Mouse (Mus musculus): ENCODE results near the gene Svop. TPM values are rescaled to one million over a fixed set of nuclear protein-coding genes. Genes with fewer than 3 reads are reported as not detected.

Svop gene
- total RNA-seq (2021), result 100 to 1,000 TPM; 172 to 190 TPM
- long read RNA-seq, experiment 1, transcript Svop-201 (16 exons, 3,379 nt), result major isoform, 257 of 302 reads
- long read RNA-seq, experiment 1, partial matches to known transcripts, result 13 of 302 reads
- long read RNA-seq, experiment 1, other reads (novel, unspliced or antisense), result 32 of 302 reads
- long read RNA-seq, experiment 2, transcript Svop-201 (16 exons, 3,379 nt), result major isoform, 180 of 217 reads
- long read RNA-seq, experiment 2, partial matches to known transcripts, result 17 of 217 reads
- long read RNA-seq, experiment 2, other reads (novel, unspliced or antisense), result 20 of 217 reads

DNA sequence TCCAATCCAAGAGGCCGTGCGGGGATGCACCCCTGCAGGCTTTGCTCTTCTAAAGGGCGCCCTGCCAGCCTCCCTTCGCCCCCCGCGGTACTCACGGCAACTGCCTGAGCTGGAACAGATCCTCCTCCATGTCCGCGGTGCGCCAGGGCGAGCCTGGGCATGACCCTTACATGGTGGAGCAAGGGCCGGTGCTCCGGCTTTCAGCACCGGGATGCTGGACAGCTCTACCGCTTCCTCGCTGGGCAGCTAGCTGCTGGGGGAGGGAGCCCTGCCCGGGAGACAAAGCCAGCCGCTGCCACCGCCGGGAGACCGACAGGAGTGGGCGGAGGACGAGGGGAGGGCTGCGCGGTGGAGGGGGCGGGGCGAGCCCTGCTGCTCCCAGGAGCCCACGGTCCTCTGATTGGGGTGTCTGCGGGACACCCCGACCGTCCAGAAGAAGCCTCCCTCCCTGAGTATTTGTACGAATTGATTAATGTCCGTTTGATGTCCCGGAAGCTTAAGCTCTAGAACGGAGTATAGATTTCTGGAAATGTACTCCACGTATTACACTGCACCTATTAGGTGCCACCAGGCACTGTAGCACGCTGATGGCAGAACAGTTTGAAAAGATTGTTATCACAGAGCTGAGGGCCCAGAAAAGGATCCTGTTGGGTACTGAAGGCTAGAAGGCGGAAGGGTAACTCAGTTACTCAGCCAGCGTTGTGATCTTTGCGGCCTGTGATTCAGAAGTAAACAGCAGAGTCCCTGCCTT, at the start of gene Svop:
Svop (minus strand) TSS at position 514 of the 751 bp plus-strand sequence.
- TF ChIP-seq CTCF (IDR thresholded peaks at IDR 0.05), result no peak
- H3K27ac ChIP-seq, result peak within 1 kb of the TSS; percentile 99
- DNase-seq (ENCODE audit: extremely low spot score in 1 of 2, low spot score in 2 of 2), result peak; percentile 81 to 82
- peak within 1 kb of the TSS; percentile 79 for H3K4me3 ChIP-seq
- intact Hi-C loops (cut with DNase I), result loop anchor here (5.0 kb wide), 1 partner anchor 36 kb away; the partner anchor contains the start of gene Alkbh2

GRCm38 (mm10) chr5:114139175-114139574, 47.8 kb upstream of the Svop start:
- intact Hi-C loops (cut with DNase I), result no loop called here
- H3K27ac ChIP-seq, result peak overlapping the region; percentile 54
- H3K4me3 ChIP-seq, result no peak overlapping the region
- no peak for TF ChIP-seq CTCF (IDR thresholded peaks at IDR 0.05)
- DNase-seq (ENCODE audit: extremely low spot score in 1 of 2, low spot score in 2 of 2), result peak; percentile 56 to 75

DNA sequence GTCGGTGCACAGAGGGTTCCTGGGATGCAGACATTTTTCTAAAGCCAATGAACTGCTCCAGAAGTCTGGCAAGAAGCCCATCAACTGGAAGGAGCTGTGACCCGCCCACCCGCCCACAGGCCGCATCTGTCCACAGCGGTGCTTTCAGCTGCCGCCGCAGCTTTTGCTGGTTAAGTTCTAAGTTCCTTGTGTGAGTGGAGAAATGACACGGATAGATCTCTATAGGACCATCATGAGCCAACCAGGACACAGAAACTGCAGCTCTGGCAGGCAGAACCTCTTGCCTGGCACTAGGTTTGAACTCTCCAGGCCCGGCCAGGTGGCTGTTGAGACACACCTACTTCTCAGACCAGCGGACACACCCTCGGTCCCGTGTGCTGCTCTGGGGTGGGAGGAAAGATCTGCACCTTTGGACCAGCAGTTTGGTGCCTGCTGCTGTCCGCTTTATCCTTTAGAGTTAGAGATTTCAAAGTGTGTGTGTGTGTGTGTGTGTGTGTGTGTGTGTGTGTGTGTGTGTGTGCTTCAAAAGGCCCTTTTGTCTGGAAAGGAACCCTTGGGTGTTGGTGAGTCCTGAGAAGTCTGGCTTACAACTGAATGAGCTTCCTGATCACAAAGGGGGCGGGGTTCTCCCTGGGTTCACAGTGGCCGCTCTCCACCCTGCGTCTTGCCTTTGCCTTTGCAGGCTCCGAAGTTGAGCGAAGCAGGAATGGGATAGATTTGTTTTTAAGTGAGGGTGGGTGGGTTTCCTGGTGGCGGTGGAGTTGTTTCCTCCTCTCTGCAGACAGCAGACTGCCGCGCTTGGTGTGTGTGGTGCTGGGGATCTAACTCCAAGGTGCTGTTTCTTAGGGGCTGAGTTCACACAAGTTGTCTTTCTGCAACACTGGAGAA, 47.2 kb upstream of the Svop start:
- Histone ChIP-seq H3K27ac (peak overlapping the region; percentile 54), H3K4me3 (no peak overlapping the region)
- intact Hi-C loops (cut with DNase I), result no loop called here
- DNase-seq (ENCODE audit: extremely low spot score in 1 of 2, low spot score in 2 of 2), result no peak
- TF ChIP-seq CTCF (IDR thresholded peaks at IDR 0.05), result no peak

- no peak for TF ChIP-seq CTCF (IDR thresholded peaks at IDR 0.05)
- H3K4me3 ChIP-seq, result no peak overlapping the region
- intact Hi-C loops (cut with DNase I), result no loop called here
- no peak overlapping the region for H3K27ac ChIP-seq
- DNase-seq (ENCODE audit: extremely low spot score in 1 of 2, low spot score in 2 of 2), result no peak
These were observed 46.3 kb upstream of the Svop start for GRCm38 (mm10) chr5:114137481-114138276.

DNA sequence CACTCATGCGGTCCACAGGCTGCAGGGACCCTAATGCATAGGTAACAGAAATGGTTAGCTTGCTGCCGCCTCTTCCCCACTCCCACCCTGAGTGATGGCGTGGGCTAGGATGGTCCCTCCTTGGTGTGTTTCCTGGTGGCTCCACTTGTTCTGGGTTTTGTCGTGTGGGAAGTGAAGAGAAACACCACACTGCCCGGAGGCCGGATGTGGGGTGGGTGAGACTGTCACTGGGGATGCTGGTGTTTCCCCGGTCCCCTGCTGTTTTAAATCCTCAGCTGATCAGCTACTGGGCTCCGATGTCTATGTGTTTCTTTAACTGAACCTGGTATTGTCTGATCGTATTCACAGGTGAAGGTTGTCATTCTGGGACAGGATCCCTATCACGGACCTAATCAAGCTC, 44.1 kb upstream of the Svop start:
- no peak for TF ChIP-seq CTCF (IDR thresholded peaks at IDR 0.05)
- Histone ChIP-seq H3K4me3 (no peak overlapping the region), H3K27ac (no peak overlapping the region)
- no peak for DNase-seq (ENCODE audit: extremely low spot score in 1 of 2, low spot score in 2 of 2)
- intact Hi-C loops (cut with DNase I), result loop anchor here (2.0 kb wide), 1 partner anchor 171 kb away; no protein-coding TSS in a partner anchor

DNA sequence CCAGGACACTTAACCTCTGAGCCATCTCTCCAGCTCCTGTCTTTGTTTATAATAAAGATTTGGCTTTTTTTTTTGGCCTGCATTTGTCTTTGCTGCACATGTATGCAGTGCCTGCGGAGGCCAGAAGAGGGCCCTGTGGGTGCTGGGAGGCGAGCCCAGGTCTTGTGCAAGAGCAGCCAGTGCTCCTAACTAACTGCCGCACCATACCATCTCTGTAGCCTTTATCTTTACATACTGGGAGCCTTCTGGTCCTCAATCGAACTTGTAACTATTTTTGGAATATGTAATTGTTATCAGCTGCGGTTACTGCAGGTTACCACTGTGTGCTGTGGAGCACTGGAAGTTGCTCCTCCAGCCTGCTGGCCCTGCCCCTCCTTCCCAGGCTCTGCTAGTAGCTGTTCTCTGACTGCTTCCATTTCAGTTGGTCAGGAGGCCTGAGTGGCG, 42.7 kb upstream of the Svop start:
- H3K4me3 ChIP-seq, result no peak overlapping the region
- no peak for DNase-seq (ENCODE audit: extremely low spot score in 1 of 2, low spot score in 2 of 2)
- TF ChIP-seq CTCF (IDR thresholded peaks at IDR 0.05), result peak; percentile 68
- H3K27ac ChIP-seq, result no peak overlapping the region
- intact Hi-C loops (cut with DNase I), result loop anchor here (2.0 to 5.0 kb wide), 2 partner anchors 82 to 173 kb away; no protein-coding TSS in a partner anchor

GRCm38 (mm10) chr5:114132841-114133240, 41.5 kb upstream of the Svop start:
- H3K4me3 ChIP-seq, result no peak overlapping the region
- H3K27ac ChIP-seq, result no peak overlapping the region
- intact Hi-C loops (cut with DNase I), result loop anchor here (5.0 kb wide), 1 partner anchor 81 kb away; no protein-coding TSS in a partner anchor
- no peak for DNase-seq (ENCODE audit: extremely low spot score in 1 of 2, low spot score in 2 of 2)
- no peak for TF ChIP-seq CTCF (IDR thresholded peaks at IDR 0.05)

DNA sequence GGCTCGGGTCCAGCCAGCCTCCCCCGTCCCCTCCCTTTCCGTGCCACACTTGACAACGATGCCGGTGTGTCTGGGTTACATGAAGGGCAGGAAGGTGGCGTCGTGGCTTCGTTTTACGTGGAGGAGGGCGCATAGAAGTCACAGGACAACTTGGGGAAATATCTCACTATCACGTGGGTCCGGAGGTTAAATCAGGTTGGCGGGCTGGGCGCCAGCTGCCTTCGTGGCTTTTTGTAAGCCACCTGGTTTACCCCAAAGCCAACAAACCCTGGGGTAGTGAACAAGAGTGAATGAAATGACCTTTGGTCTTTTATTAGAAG, 40.1 kb upstream of the Svop start:
- peak overlapping the region; percentile 76 for H3K4me3 ChIP-seq
- H3K27ac ChIP-seq, result peak overlapping the region; percentile 1; the same call in 1 of the 2 replicates
- intact Hi-C loops (cut with DNase I), result loop anchor here (5.0 kb wide), 1 partner anchor 79 kb away; no protein-coding TSS in a partner anchor
- no peak for DNase-seq (ENCODE audit: extremely low spot score in 1 of 2, low spot score in 2 of 2)
- TF ChIP-seq CTCF (IDR thresholded peaks at IDR 0.05), result no peak

GRCm38 (mm10) chr5:114130698-114131520, 39.5 kb upstream of the Svop start:
- Histone ChIP-seq H3K27ac (peak overlapping the region; percentile 1; the same call in 1 of the 2 replicates), H3K4me3 (peak overlapping the region; percentile 76)
- intact Hi-C loops (cut with DNase I), result loop anchor here (5.0 kb wide), 1 partner anchor 79 kb away; no protein-coding TSS in a partner anchor
- DNase-seq (ENCODE audit: extremely low spot score in 1 of 2, low spot score in 2 of 2), result peak; percentile 89 to 93
- no peak for TF ChIP-seq CTCF (IDR thresholded peaks at IDR 0.05)

DNA sequence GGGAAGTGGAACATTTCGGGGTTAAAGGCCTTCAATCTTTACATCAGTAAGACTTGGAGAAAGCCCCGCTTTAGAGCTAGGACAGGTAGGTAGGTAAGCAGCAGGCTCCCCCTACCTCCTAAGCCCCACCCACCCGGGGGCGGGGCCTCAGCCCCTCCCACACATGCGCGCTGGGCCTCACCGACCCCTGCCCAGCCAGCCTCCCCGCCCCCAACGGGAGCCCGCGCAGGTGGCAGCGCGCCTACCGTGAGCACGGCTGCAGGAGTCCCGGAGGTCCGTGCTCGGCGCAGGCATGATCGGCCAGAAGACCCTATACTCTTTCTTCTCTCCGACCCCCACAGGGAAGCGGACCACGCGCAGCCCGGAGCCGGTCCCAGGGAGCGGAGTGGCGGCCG, 38.8 kb upstream of the Svop start, which contains the start of gene Ung:
Ung (plus strand) TSS at position 176 of the 395 bp plus-strand sequence.
- Histone ChIP-seq H3K27ac (peak within 1 kb of the TSS; percentile 1; the same call in 1 of the 2 replicates), H3K4me3 (peak within 1 kb of the TSS; percentile 76)
- peak in 1 of 2 experiments; percentile 34 for DNase-seq (ENCODE audit: extremely low spot score in 1 of 2, low spot score in 2 of 2)
- intact Hi-C loops (cut with DNase I), result loop anchor here (5.0 kb wide), 1 partner anchor 78 kb away; no protein-coding TSS in a partner anchor
- TF ChIP-seq CTCF (IDR thresholded peaks at IDR 0.05), result no peak

All from left cerebral cortex, adult 2 months (tissue).